Mouse (Mus musculus): ENCODE measurements around the gene Dhdh. TPM values are rescaled to one million over a fixed set of nuclear protein-coding genes. Genes with fewer than 3 reads are reported as not detected.
"Not testable (repeated sequence)": the region's sequence is repeated elsewhere in the genome, so short reads cannot be mapped to it uniquely, and the experiment has no call there.

Dhdh gene
- polyA plus RNA-seq (2016; fragmentation: Nextera tagmentation; extraction: Ambion mirVana): 3.4 and 3.5 TPM in 2 replicates

DNA sequence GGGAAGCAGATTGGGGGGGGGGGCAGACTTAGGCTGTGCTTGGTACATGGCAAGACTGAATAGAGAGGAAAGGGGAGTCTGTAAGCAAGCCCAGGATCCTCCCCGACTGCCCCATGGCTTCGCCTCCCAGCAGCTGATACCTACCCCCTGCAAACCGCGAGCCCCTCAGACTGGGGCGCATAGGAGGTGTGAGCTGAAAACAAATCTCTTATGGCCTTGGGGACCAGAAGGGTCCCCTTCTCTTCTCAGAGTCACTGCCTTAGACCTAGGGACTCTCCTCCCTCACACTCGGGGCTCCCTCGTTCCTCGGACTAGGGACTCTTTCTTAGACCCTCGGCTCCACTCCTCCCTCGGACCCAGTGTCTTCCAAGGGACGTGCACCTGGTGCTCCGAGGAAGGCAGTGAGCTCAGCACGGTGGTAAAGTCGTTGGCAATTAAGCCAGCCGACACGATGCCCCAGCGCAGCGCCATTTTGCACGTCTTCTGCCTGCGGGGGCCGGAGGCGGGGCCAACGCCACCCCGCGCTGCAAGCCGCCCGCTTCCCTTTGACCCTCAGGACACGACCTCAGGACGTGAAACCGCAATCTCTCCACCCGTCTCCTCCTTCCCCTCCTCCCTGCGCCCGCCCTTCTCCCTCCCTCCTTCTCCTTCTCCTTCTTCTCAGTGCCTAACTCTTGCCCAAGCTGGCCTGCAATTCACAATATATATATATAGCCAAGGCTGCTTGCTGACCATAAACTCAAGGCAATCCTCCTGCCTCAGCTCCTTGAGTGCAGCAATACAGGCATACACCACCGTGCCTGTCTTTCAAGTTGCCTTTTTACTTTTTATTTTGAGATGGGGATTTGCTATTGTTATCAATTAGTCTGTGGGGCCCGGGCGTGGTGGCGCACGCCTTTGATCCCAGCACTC, at the start of gene Dhdh:
Dhdh (minus strand) TSS at position 513 of the 912 bp plus-strand sequence.
- Histone ChIP-seq H3K4me3 (peak within 1 kb of the TSS; percentile 40), H3K36me3 (peaks cover 11% of the 10 kb centered on the region), H3K27me3 (no peaks in the 10 kb centered on the region), H3K4me1 (peaks cover 21% of the 10 kb centered on the region), H3K9ac (peak within 1 kb of the TSS; percentile 58), H3K27ac (peak within 1 kb of the TSS; percentile 45), H3K4me2 (replicated peaks) (peak within 1 kb of the TSS; percentile 68), H3K9me3 (replicated peaks) (no peaks in the 10 kb centered on the region)
- peak; percentile 69 for ATAC-seq (ENCODE audit: low FRiP score)
- WGBS: 8% methylated on average over 38 of the region's 38 CpGs

DNA sequence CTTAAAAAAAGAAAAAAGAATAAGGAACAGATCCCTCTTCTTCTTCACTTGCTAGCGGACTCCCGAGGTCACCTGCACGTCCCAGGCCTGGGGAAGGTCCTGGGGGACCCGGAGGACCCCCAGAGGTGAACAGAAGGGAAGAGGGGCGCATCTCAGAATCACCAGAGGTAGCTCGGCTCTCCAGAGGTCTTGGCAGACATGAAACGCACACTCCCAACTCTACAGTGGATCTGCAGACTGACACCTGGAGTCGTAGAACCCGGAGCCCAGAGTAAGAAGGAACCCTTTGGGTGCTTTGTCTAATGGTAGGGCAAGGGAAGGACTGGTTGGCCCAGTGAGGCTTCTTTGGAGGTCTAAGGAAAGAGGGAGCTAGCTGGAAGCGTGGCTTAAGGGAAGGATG, 49.0 kb upstream of the Dhdh start:
- Histone ChIP-seq H3K4me3 (peak overlapping the region; percentile 55), H3K4me2 (replicated peaks) (peak overlapping the region; percentile 76), H3K9ac (peak overlapping the region; percentile 62; the same call in 1 of the 2 replicates), H3K4me1 (peaks cover 4% of the 10 kb centered on the region), H3K27ac (no peak overlapping the region), H3K27me3 (no peaks in the 10 kb centered on the region), H3K9me3 (replicated peaks) (no peaks in the 10 kb centered on the region), H3K36me3 (no peaks in the 10 kb centered on the region)
- 78% methylated on average over 10 of the region's 10 CpGs for WGBS
- ATAC-seq (ENCODE audit: low FRiP score): no peak

DNA sequence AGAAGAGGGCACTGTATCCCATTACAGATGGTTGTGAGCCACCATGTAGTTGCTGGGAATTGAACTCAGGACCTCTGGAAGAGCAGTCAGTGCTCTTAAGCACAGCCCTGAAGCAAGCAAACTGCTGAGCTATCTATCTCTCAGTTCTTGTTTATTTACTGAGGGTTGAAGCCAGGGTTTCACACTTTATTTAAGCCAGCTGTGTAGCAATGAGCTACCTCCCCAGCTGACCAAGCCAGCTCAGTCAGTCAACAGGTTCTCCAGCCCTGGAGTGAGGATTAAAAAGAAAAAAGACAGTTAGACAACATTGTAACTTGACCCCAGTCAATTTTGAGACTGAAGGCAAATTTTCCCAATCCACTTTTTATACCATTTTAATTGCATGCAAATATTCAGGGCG, 47.1 kb upstream of the Dhdh start:
- Histone ChIP-seq H3K27me3 (no peaks in the 10 kb centered on the region; the same call in 1 of the 2 replicates), H3K4me3 (no peak overlapping the region), H3K9me3 (replicated peaks) (no peaks in the 10 kb centered on the region), H3K27ac (no peak overlapping the region), H3K4me2 (replicated peaks) (no peak overlapping the region), H3K36me3 (no peaks in the 10 kb centered on the region), H3K4me1 (peaks cover 4% of the 10 kb centered on the region), H3K9ac (no peak overlapping the region)
- ATAC-seq (ENCODE audit: low FRiP score): no peak
- 77% methylated on average over 1 of the region's 1 CpGs for WGBS

DNA sequence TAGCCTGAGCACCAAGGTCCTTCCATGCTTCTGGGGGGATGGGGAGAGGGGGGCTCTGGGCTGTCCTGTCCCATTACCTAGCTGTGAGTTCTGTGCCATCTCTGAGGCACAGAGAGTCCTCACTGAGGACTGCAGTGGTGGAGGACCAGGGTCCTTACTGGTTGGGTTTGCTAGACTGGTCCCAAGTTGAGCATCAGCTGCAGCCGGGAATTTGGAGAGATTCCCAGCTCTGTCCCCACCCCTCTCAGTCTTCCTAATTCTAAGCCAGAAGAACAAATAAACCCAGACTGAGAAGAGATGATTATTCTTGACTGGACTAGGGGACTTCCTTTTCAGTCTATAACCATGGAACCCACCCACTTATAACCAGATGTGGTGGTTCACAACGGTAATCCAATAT, 42.0 kb upstream of the Dhdh start:
- H3K36me3 ChIP-seq: no peaks in the 10 kb centered on the region
- no peaks in the 10 kb centered on the region for H3K9me3 ChIP-seq (replicated peaks)
- H3K4me3 ChIP-seq: no peak overlapping the region
- no peak overlapping the region for H3K27ac ChIP-seq
- peaks cover 3% of the 10 kb centered on the region for H3K27me3 ChIP-seq
- WGBS: 74% methylated on average over 2 of the region's 2 CpGs
- no peak for ATAC-seq (ENCODE audit: low FRiP score)
- H3K4me2 ChIP-seq (replicated peaks): 0 out of 2 replicates have a peak overlapping the region, but pooled peaks have one; percentile 21
- H3K9ac ChIP-seq: no peak overlapping the region
- peaks cover 4% of the 10 kb centered on the region for H3K4me1 ChIP-seq

DNA sequence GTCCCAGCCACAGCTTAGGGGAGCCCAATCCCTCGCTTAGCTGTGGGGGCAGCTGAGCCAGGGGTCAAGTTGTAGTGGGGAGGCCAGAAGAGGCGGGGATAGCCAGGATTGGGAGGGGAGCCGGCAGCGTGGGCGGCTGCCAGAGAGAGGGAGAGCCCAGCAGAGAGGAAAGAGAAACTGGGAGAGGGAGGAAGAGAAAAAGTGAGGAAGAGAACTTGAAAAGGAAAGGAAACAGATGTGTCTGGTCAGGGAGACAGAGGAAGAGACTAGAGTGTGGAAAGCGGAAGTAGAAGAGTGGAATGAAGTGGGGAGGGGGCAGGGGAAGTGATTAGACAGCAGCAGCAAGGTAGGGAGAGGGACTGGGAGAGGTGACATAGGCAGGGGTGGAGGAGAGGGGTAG, 40.9 kb upstream of the Dhdh start:
- Histone ChIP-seq H3K27me3 (peaks cover 3% of the 10 kb centered on the region), H3K27ac (peak overlapping the region; percentile 17), H3K9ac (no peak overlapping the region), H3K9me3 (replicated peaks) (no peaks in the 10 kb centered on the region), H3K36me3 (no peaks in the 10 kb centered on the region), H3K4me1 (peaks cover 15% of the 10 kb centered on the region), H3K4me2 (replicated peaks) (0 out of 2 replicates have a peak overlapping the region, but pooled peaks have one; percentile 3), H3K4me3 (no peak overlapping the region)
- ATAC-seq (ENCODE audit: low FRiP score): no peak
- 27% methylated on average over 6 of the region's 6 CpGs for WGBS

DNA sequence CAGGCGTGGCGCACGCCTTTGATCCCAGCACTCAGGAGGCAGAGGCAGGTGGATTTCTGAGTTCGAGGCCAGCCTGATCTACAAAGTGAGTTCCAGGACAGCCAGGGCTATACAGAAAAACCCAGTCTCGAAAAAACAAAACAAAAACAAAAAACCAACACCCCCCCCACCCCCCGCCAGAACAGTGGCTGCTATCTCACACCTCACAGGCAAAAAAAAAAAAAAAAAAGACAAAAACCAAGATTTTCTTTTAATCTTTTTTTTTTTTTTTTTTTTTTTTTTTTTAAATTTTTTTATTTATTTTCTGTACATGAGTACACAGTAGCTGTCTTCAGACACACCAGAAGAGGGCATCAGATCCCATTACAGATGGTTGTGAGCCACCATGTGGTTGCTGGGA, 38.6 kb upstream of the Dhdh start:
- WGBS: 89% methylated on average over 6 of the region's 6 CpGs
- H3K9me3 ChIP-seq (replicated peaks); H3K4me2 ChIP-seq (replicated peaks); H3K27ac ChIP-seq; H3K36me3 ChIP-seq; H3K27me3 ChIP-seq; ATAC-seq (ENCODE audit: low FRiP score); H3K4me3 ChIP-seq; H3K9ac ChIP-seq: not testable (repeated sequence)
- peaks cover 25% of the 10 kb centered on the region for H3K4me1 ChIP-seq

DNA sequence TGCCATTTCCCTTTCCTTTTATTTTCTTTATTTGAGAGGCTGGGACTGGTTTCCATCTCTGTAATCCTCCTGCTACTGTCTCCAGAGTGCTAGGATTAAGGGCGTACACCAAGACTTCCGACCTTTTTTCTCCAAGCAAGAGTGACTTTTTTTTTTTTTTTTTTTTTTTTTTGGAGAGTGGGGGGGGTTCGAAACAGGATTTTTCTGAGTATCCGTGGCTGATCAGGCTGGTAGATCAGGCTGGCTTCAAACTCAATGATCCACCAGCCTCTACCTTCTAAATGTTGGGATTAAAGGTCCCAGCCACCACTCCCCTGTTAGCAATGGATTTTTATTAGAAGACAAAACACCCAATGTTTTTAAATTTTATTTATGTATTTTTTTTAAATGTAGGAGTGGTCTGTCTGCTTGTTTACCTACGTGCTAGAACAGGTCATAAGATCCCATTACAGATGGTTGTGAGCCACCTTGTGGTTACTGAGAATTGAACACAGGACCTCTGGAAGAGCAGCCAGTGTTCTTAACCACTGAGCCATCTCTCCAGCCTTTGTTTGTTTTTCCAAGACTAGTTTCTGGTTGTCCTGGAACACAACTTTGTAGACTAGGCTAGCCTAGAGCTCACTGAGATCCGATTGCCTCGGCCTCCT, 38.0 kb upstream of the Dhdh start:
- Histone ChIP-seq H3K36me3 (peaks cover 2% of the 10 kb centered on the region; the same call in 1 of the 2 replicates), H3K9me3 (replicated peaks) (no peaks in the 10 kb centered on the region), H3K4me1 (peaks cover 25% of the 10 kb centered on the region), H3K27ac (peak overlapping the region; percentile 66), H3K9ac (peak overlapping the region; percentile 85), H3K27me3 (peaks cover 3% of the 10 kb centered on the region; the same call in 1 of the 2 replicates), H3K4me3 (peak overlapping the region; percentile 70), H3K4me2 (replicated peaks) (peak overlapping the region; percentile 85)
- WGBS: 26% methylated on average over 7 of the region's 7 CpGs
- peak; percentile 48; the same call in 1 of the 2 replicates for ATAC-seq (ENCODE audit: low FRiP score)

DNA sequence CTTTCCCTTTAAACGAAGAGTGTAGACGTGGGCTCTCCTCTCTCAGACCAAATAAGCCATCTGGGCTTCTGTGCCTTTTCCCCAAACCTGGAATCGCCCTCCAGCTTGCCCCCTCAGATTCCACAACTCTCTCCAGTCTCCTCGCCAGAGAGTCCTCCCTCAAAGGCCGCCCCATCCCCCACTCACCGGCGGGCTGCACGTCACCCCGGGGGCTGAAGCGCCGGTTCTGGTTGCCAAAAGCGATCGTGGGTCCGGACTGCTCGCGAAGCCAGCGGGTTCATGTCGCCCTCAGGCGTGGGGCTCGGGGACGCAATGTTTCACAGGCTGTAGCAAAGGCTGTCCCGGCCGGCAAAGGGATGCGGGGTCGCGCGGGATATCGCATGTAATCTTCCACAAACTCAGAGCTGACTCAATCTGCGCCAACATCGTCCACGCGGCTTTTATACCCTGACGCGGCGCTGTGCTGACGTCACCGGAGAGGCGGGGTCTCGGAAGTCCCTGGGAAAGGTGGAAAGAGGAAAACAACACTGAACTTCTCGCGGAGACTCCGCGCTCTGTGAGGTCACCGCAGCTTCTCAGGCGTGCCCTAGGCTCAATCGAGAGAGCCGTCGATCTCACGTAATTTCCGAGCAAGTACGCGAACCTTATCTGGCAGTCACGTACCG, 37.3 kb upstream of the Dhdh start, which contains the start of the genes Ppp1r15a and Plekha4:
Ppp1r15a (minus strand) TSS at position 460 of the 665 bp plus-strand sequence.
Plekha4 (plus strand) TSS at position 522 of the 665 bp plus-strand sequence.
- Histone ChIP-seq H3K4me2 (replicated peaks) (peak within 1 kb of the TSS; percentile 85), H3K9me3 (replicated peaks) (no peaks in the 10 kb centered on the region), H3K9ac (peak within 1 kb of the TSS; percentile 85), H3K4me1 (peaks cover 25% of the 10 kb centered on the region), H3K27ac (peak within 1 kb of the TSS; percentile 78), H3K36me3 (peaks cover 2% of the 10 kb centered on the region; the same call in 1 of the 2 replicates), H3K27me3 (peaks cover 3% of the 10 kb centered on the region; the same call in 1 of the 2 replicates), H3K4me3 (peak within 1 kb of the TSS; percentile 70)
- ATAC-seq (ENCODE audit: low FRiP score): peak; percentile 78
- under 1% methylated on average over 54 of the region's 54 CpGs for WGBS

DNA sequence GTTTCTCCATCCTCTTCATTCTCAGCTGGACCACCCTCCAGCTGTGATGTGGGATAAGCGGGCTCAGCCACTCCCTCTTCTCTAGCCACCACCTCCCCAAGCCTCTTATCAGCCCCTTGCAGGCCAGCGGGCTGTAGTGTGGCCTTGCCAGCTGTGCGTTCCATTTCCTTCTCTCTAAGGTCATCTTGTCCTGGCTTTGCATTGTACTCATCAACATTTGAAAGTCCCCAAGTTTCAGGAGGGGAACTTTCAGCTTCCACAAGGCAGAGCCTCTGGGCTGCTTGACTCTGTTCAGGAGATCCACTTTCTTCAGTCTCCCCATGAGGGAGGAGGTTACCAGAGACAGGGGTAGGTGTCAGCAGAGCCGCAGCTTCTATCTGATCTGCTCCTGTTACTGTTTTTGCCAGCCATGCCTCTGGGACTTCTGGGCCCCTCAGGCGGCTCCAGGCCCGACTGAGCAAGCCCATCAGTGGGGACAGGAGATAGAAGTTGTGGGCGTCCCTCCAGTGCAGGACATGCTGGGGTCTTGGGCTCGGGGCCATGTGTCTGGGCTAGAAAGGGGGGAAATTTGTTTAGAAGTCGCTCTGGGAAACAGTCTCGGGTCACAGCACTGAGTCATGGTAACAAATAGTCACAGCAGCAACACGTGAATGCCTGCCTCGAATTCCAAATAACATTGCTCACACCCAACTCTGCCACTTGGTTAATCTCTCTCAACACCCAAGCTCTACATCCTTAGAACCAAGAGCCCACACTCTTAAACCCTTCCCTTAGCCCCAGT, 36.4 kb upstream of the Dhdh start:
- H3K4me3 ChIP-seq: peak overlapping the region; percentile 70
- peak overlapping the region; percentile 85 for H3K4me2 ChIP-seq (replicated peaks)
- peaks cover 2% of the 10 kb centered on the region; the same call in 1 of the 2 replicates for H3K36me3 ChIP-seq
- H3K9me3 ChIP-seq (replicated peaks): no peaks in the 10 kb centered on the region
- ATAC-seq (ENCODE audit: low FRiP score): no peak
- H3K9ac ChIP-seq: peak overlapping the region; percentile 85
- peak overlapping the region; percentile 78; the same call in 1 of the 2 replicates for H3K27ac ChIP-seq
- WGBS: 28% methylated on average over 12 of the region's 12 CpGs
- peaks cover 25% of the 10 kb centered on the region for H3K4me1 ChIP-seq
- peaks cover 3% of the 10 kb centered on the region; the same call in 1 of the 2 replicates for H3K27me3 ChIP-seq

DNA sequence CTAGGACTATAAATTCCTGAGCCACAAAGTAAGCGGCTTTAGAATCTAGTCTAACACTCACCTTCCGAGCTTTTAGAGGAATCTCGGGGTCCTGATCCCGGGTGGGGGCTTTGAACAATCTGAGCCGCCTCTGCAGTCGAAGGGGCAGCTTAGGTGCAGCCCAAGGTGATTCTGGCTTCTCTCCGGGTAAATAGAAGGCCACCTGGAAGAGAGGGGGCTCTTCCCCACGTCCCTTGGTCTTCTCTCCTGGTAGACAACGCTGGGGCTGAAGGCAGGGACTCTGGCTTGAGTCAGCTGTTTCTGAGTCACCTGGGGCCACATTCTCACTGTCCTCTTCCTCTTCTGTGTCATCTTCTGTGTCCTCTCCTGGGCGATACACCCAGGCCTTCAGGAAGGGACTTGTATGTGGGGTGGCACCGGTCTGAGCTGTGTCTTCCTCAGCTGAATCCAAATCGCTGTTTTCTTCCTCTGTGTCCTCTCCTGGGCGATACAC, 35.1 kb upstream of the Dhdh start:
- no peak overlapping the region for H3K27ac ChIP-seq
- peak overlapping the region; percentile 0; the same call in 1 of the 2 replicates for H3K4me2 ChIP-seq (replicated peaks)
- H3K4me3 ChIP-seq: 0 out of 2 replicates have a peak overlapping the region, but pooled peaks have one; percentile 10
- WGBS: 85% methylated on average over 13 of the region's 13 CpGs
- peaks cover 21% of the 10 kb centered on the region for H3K4me1 ChIP-seq
- no peaks in the 10 kb centered on the region for H3K27me3 ChIP-seq
- ATAC-seq (ENCODE audit: low FRiP score): no peak
- peaks cover 2% of the 10 kb centered on the region; the same call in 1 of the 2 replicates for H3K36me3 ChIP-seq
- H3K9me3 ChIP-seq (replicated peaks): no peaks in the 10 kb centered on the region
- no peak overlapping the region for H3K9ac ChIP-seq
